Mouse (Mus musculus) kidney, embryonic 14.5 days (tissue): ENCODE results near the gene Mboat1. TPM values are rescaled to one million over a fixed set of nuclear protein-coding genes. Genes with fewer than 3 reads are reported as not detected.
A peak's percentile ranks its signal among the peaks of the same experiment; 100 is the strongest.

ENCODE experiments used
- ATAC-seq: fragments of 200-750 bp; cut with Nextera tagmentation; 2 replicates; pipeline ENCODE4 v1.8.0; 2017; ENCODE audit warnings: moderate number of reproducible peaks, mild to moderate bottlenecking, moderate TSS enrichment, moderate library complexity; ENCODE audit not compliant: low FRiP score, low TSS enrichment
- H3K27ac ChIP-seq: fragments of 300-500 bp; sonication (generic); 2 replicates; pipeline ENCODE4 v1.5.1; 2014; ENCODE audit warnings: low read depth, mild to moderate bottlenecking, low read length, moderate library complexity, mixed read lengths
- H3K27me3 ChIP-seq: fragments of 300-500 bp; sonication (generic); 2 replicates; pipeline ENCODE4 v1.6.1; 2014; ENCODE audit warnings: mild to moderate bottlenecking, low read length; ENCODE audit not compliant: control insufficient read depth, insufficient read depth
- H3K36me3 ChIP-seq: fragments of 300-500 bp; sonication (generic); 2 replicates; pipeline ENCODE4 v1.6.1; 2014; ENCODE audit warnings: low read length, mixed read lengths; ENCODE audit not compliant: control insufficient read depth, insufficient read depth
- H3K4me1 ChIP-seq: fragments of 300-500 bp; sonication (generic); 2 replicates; pipeline ENCODE4 v1.6.1; 2014; ENCODE audit warnings: low read length, mixed read lengths; ENCODE audit not compliant: control insufficient read depth, insufficient read depth
- H3K4me2 ChIP-seq: fragments of 300-500 bp; sonication (generic); replicated peaks from 2 replicates; pipeline ENCODE4 v1.6.1; 2014; ENCODE audit warnings: low read depth, mild to moderate bottlenecking, low read length
- H3K4me3 ChIP-seq: fragments of 300-500 bp; sonication (generic); 2 replicates; pipeline ENCODE4 v1.5.1; 2014; ENCODE audit warnings: mild to moderate bottlenecking, low read length
- H3K9ac ChIP-seq: fragments of 300-500 bp; sonication (generic); 2 replicates; pipeline ENCODE4 v1.6.1; 2014; ENCODE audit warnings: low read depth, mild to moderate bottlenecking, low read length, moderate library complexity
- H3K9me3 ChIP-seq: fragments of 300-500 bp; sonication (generic); 2 replicates; pipeline ENCODE4 v1.6.1; 2016; ENCODE audit warnings: low read length; ENCODE audit not compliant: control insufficient read depth
- WGBS: fragments of 180-500 bp; shearing (Covaris S2); extraction: QIAGEN DNeasy Blood & Tissue Kit; methylation state at CpG from one replicate; pipeline ENCODE4 v1.1.7; 2014; 5-methylcytosine and 5-hydroxymethylcytosine counted together
- polyA plus RNA-seq: library from polyadenylated mRNA; unstranded; fragments of >200 nt; fragmentation: Nextera tagmentation; extraction: Ambion mirVana; gene quantifications from 2 replicates; pipeline ENCODE4 v1.2.1, GENCODE M21; 2014

The Mboat1 gene
- 18.1 and 32.8 TPM in 2 replicates for polyA plus RNA-seq

GRCm38 (mm10) chr13:30136243-30136922 lies at the start of gene Mboat1:
Gene Mboat1 (plus strand): TSS chr13:30136489.
- ATAC-seq: peak; percentile 95
- Histone ChIP-seq H3K36me3 (no peaks in the 10 kb centered on the region), H3K4me2 (peak within 1 kb of the TSS; percentile 77), H3K27me3 (peaks cover 3% of the 10 kb centered on the region; the same call in 1 of the 2 replicates), H3K4me1 (peaks cover 10% of the 10 kb centered on the region; the same call in 1 of the 2 replicates), H3K9me3 (no peaks in the 10 kb centered on the region), H3K4me3 (peak within 1 kb of the TSS; percentile 66), H3K9ac (peak within 1 kb of the TSS; percentile 78), H3K27ac (0 out of 2 replicates have a peak within 1 kb of the TSS, but pooled peaks have one; percentile 56)
- WGBS: under 1% methylated on average over 50 of the region's 55 CpGs

- no peak overlapping the region for H3K9ac ChIP-seq
- no peak overlapping the region for H3K4me3 ChIP-seq
- H3K4me2 ChIP-seq: no peak overlapping the region
- WGBS: 46% methylated on average over 2 of the region's 2 CpGs
- H3K9me3 ChIP-seq: no peaks in the 10 kb centered on the region
- ATAC-seq: no peak
- H3K4me1 ChIP-seq: no peaks in the 10 kb centered on the region
- H3K36me3 ChIP-seq: no peaks in the 10 kb centered on the region
- H3K27me3 ChIP-seq: no peaks in the 10 kb centered on the region
- H3K27ac ChIP-seq: no peak overlapping the region
Measured at GRCm38 (mm10) chr13:30093086-30093485, 43.2 kb upstream of the Mboat1 start.

- no peaks in the 10 kb centered on the region for H3K4me1 ChIP-seq
- 76% methylated on average over 4 of the region's 4 CpGs for WGBS
- ATAC-seq: no peak
Measured at GRCm38 (mm10) chr13:30095851-30096250, 40.4 kb upstream of the Mboat1 start.

GRCm38 (mm10) chr13:30096536-30096935 lies 39.8 kb upstream of the Mboat1 start:
- Histone ChIP-seq H3K9me3 (no peaks in the 10 kb centered on the region), H3K9ac (no peak overlapping the region), H3K4me1 (no peaks in the 10 kb centered on the region), H3K4me2 (no peak overlapping the region), H3K27me3 (no peaks in the 10 kb centered on the region), H3K27ac (no peak overlapping the region), H3K36me3 (no peaks in the 10 kb centered on the region), H3K4me3 (no peak overlapping the region)
- 70% methylated on average over 4 of the region's 4 CpGs for WGBS
- ATAC-seq: no peak

More at GRCm38 (mm10) chr13:30095851-30096250, 40.4 kb upstream of the Mboat1 start:
- no peaks in the 10 kb centered on the region for H3K9me3 ChIP-seq
- no peaks in the 10 kb centered on the region for H3K36me3 ChIP-seq
- no peak overlapping the region for H3K4me3 ChIP-seq
- no peak overlapping the region for H3K9ac ChIP-seq
- no peak overlapping the region for H3K27ac ChIP-seq
- no peaks in the 10 kb centered on the region for H3K27me3 ChIP-seq
- no peak overlapping the region for H3K4me2 ChIP-seq

- H3K9me3 ChIP-seq: no peaks in the 10 kb centered on the region
- H3K36me3 ChIP-seq: no peaks in the 10 kb centered on the region
- H3K9ac ChIP-seq: no peak overlapping the region
- H3K4me1 ChIP-seq: no peaks in the 10 kb centered on the region
- H3K4me2 ChIP-seq: no peak overlapping the region
- no peak for ATAC-seq
- 83% methylated on average over 4 of the region's 4 CpGs for WGBS
- no peaks in the 10 kb centered on the region for H3K27me3 ChIP-seq
- no peak overlapping the region for H3K27ac ChIP-seq
- H3K4me3 ChIP-seq: no peak overlapping the region
Measured at GRCm38 (mm10) chr13:30109001-30109600, 27.2 kb upstream of the Mboat1 start.

GRCm38 (mm10) chr13:30115792-30116191 lies 20.5 kb upstream of the Mboat1 start:
- no peaks in the 10 kb centered on the region for H3K27me3 ChIP-seq
- H3K4me3 ChIP-seq: no peak overlapping the region
- H3K4me2 ChIP-seq: no peak overlapping the region
- WGBS: 87% methylated on average over 5 of the region's 5 CpGs
- H3K36me3 ChIP-seq: no peaks in the 10 kb centered on the region
- no peaks in the 10 kb centered on the region for H3K9me3 ChIP-seq
- ATAC-seq: no peak
- H3K4me1 ChIP-seq: no peaks in the 10 kb centered on the region
- H3K27ac ChIP-seq: no peak overlapping the region
- H3K9ac ChIP-seq: no peak overlapping the region

- Histone ChIP-seq H3K9me3 (no peaks in the 10 kb centered on the region), H3K27ac (peak overlapping the region; percentile 56; the same call in 1 of the 2 replicates), H3K27me3 (peaks cover 3% of the 10 kb centered on the region; the same call in 1 of the 2 replicates), H3K36me3 (no peaks in the 10 kb centered on the region), H3K4me3 (peak overlapping the region; percentile 66), H3K4me1 (peaks cover 10% of the 10 kb centered on the region; the same call in 1 of the 2 replicates), H3K4me2 (peak overlapping the region; percentile 77), H3K9ac (peak overlapping the region; percentile 78; the same call in 1 of the 2 replicates)
- ATAC-seq: no peak
- WGBS: 32% methylated on average over 13 of the region's 13 CpGs
Measured at GRCm38 (mm10) chr13:30136923-30137629, 787 bp downstream of the Mboat1 start.

- Histone ChIP-seq H3K27ac (peak overlapping the region; percentile 8; the same call in 1 of the 2 replicates), H3K4me3 (peak overlapping the region; percentile 66; the same call in 1 of the 2 replicates)
- no peak for ATAC-seq
Measured at GRCm38 (mm10) chr13:30137951-30138350, 1.7 kb downstream of the Mboat1 start.

More at GRCm38 (mm10) chr13:30137951-30138350, 1.7 kb downstream of the Mboat1 start:
- H3K4me1 ChIP-seq: peaks cover 10% of the 10 kb centered on the region; the same call in 1 of the 2 replicates
- no peaks in the 10 kb centered on the region for H3K9me3 ChIP-seq
- H3K36me3 ChIP-seq: no peaks in the 10 kb centered on the region
- H3K27me3 ChIP-seq: peaks cover 3% of the 10 kb centered on the region; the same call in 1 of the 2 replicates
- 77% methylated on average over 6 of the region's 6 CpGs for WGBS
- no peak overlapping the region for H3K9ac ChIP-seq
- H3K4me2 ChIP-seq: peak overlapping the region; percentile 77
